Mouse (Mus musculus) MEL (cell line): ENCODE data around the gene Rtl1. TPM values are rescaled to one million over a fixed set of nuclear protein-coding genes. Genes with fewer than 3 reads are reported as not detected.

Experiments used
- DNase-seq: peaks from one replicate; pipeline ENCODE4 v3.0.0; 2011; ENCODE audit warnings: low read depth, low spot score
- H3K27ac ChIP-seq: 2 replicates; pipeline ENCODE4 v1.5.1; 2012; ENCODE audit warnings: low read depth, mild to moderate bottlenecking, control low read depth, low read length, moderate library complexity; ENCODE audit not compliant: control insufficient read depth
- H3K27me3 ChIP-seq, 2 experiments: fragments of 150-350 bp in 1 of 2; sonication (generic) in 1 of 2; 2 replicates each; pipeline ENCODE4 v1.6.1; 2012; ENCODE audit warnings: low read length in 2 of 2, mild to moderate bottlenecking in 2 of 2, improper control_type of control experiment in 1 of 2, moderate library complexity in 1 of 2; ENCODE audit not compliant: insufficient read depth in 2 of 2, control insufficient read depth in 1 of 2
- H3K36me3 ChIP-seq, 2 experiments: 2 replicates each; pipeline ENCODE4 v1.6.1; 2012 to 2014; ENCODE audit warnings: low read length in 2 of 2, improper control_type of control experiment in 1 of 2, inconsistent platforms in 1 of 2, mild to moderate bottlenecking in 1 of 2; ENCODE audit not compliant: insufficient read depth in 2 of 2, control insufficient read depth in 1 of 2
- H3K4me1 ChIP-seq, 2 experiments: fragments of 150-350 bp in 1 of 2; sonication (generic) in 1 of 2; 2 replicates each; pipeline ENCODE4 v1.6.1; 2012; ENCODE audit warnings: low read length in 2 of 2, improper control_type of control experiment in 1 of 2, mild to moderate bottlenecking in 1 of 2; ENCODE audit not compliant: insufficient read depth in 2 of 2, control insufficient read depth in 1 of 2
- H3K4me3 ChIP-seq, 2 experiments: fragments of 150-350 bp in 1 of 2; sonication (generic) in 1 of 2; 2 replicates each; pipeline ENCODE4 v1.5.1; 2012; ENCODE audit warnings: low read depth in 2 of 2, low read length in 2 of 2, mild to moderate bottlenecking in 2 of 2, moderate library complexity in 2 of 2, control low read depth in 1 of 2, improper control_type of control experiment in 1 of 2; ENCODE audit not compliant: control insufficient read depth in 1 of 2, insufficient read depth in 1 of 2
- H3K79me2 ChIP-seq: 2 replicates; pipeline ENCODE4 v1.6.1; 2012; ENCODE audit warnings: mild to moderate bottlenecking, low read length, moderate library complexity; ENCODE audit not compliant: control insufficient read depth, poor library complexity, insufficient read depth
- H3K9ac ChIP-seq: 2 replicates; pipeline ENCODE4 v1.6.1; 2012; ENCODE audit warnings: low read depth, mild to moderate bottlenecking, control low read depth, low read length, moderate library complexity; ENCODE audit not compliant: control insufficient read depth, poor library complexity, severe bottlenecking
- H3K9me3 ChIP-seq: fragments of 150-350 bp; sonication (generic); replicated peaks from 2 replicates; pipeline ENCODE4 v1.6.1; 2012; ENCODE audit warnings: mild to moderate bottlenecking, low read length, improper control_type of control experiment, moderate library complexity; ENCODE audit not compliant: insufficient read depth
- CHD1 ChIP-seq: IDR thresholded peaks from 2 replicates; pipeline ENCODE4 v1.6.1; 2012; ENCODE audit warnings: low read depth, mild to moderate bottlenecking, inconsistent platforms, low read length, improper control_type of control experiment
- CHD2 ChIP-seq: IDR thresholded peaks from 2 replicates; pipeline ENCODE4 v1.6.1; 2011; ENCODE audit warnings: low read length, improper control_type of control experiment
- ETS1 ChIP-seq: IDR thresholded peaks from 2 replicates; pipeline ENCODE4 v1.6.1; 2012; ENCODE audit warnings: low read depth, mild to moderate bottlenecking, inconsistent platforms, low read length, improper control_type of control experiment, moderate library complexity
- GABPA ChIP-seq: IDR thresholded peaks from 2 replicates; pipeline ENCODE4 v1.6.1; 2012; ENCODE audit warnings: low read depth, mild to moderate bottlenecking, inconsistent platforms, low read length, improper control_type of control experiment, moderate library complexity
- KAT2A ChIP-seq: conservative IDR thresholded peaks from 2 replicates; pipeline ENCODE4 v1.6.1; 2012; ENCODE audit warnings: low read depth, low read length, improper control_type of control experiment, inconsistent platforms
- MEF2A ChIP-seq: IDR thresholded peaks from 2 replicates; pipeline ENCODE4 v1.6.1; 2014; ENCODE audit warnings: low read depth, mild to moderate bottlenecking, inconsistent platforms, low read length, improper control_type of control experiment; ENCODE audit not compliant: poor library complexity, insufficient replicate concordance, severe bottlenecking; ENCODE audit errors: extremely low read depth
- MYB ChIP-seq: IDR thresholded peaks from 2 replicates; pipeline ENCODE4 v1.6.1; 2011; ENCODE audit warnings: mild to moderate bottlenecking, low read depth, low read length, improper control_type of control experiment
- MYC ChIP-seq: IDR thresholded peaks from 2 replicates; pipeline ENCODE4 v1.6.1; 2011; ENCODE audit warnings: low read depth, mild to moderate bottlenecking, low read length, improper control_type of control experiment, moderate library complexity
- NELFE ChIP-seq: IDR thresholded peaks from 2 replicates; pipeline ENCODE4 v1.6.1; 2011; ENCODE audit warnings: low read depth, low read length, improper control_type of control experiment
- POLR2AphosphoS2 ChIP-seq: IDR thresholded peaks from 2 replicates; pipeline ENCODE4 v1.6.1; 2011; ENCODE audit warnings: low read length, improper control_type of control experiment
- RAD21 ChIP-seq: IDR thresholded peaks from 2 replicates; pipeline ENCODE4 v1.6.1; 2011; ENCODE audit warnings: mild to moderate bottlenecking, low read depth, low read length, improper control_type of control experiment
- RCOR1 ChIP-seq: IDR thresholded peaks from 2 replicates; pipeline ENCODE4 v1.6.1; 2012; ENCODE audit warnings: low read depth, mild to moderate bottlenecking, inconsistent platforms, low read length, improper control_type of control experiment
- SIN3A ChIP-seq: IDR thresholded peaks from 2 replicates; pipeline ENCODE4 v1.6.1; 2012; ENCODE audit warnings: low read length, improper control_type of control experiment, inconsistent platforms
- SMC3 ChIP-seq: IDR thresholded peaks from 2 replicates; pipeline ENCODE4 v1.6.1; 2011; ENCODE audit warnings: low read depth, low read length, improper control_type of control experiment
- TBP ChIP-seq: IDR thresholded peaks from 2 replicates; pipeline ENCODE4 v1.8.0; 2011; ENCODE audit warnings: low read depth, low read length, improper control_type of control experiment
- UBTF ChIP-seq: IDR thresholded peaks from 2 replicates; pipeline ENCODE4 v1.6.1; 2012; ENCODE audit warnings: low read depth, mild to moderate bottlenecking, inconsistent platforms, low read length, improper control_type of control experiment, moderate library complexity, borderline replicate concordance; ENCODE audit not compliant: insufficient read depth
- USF1 ChIP-seq: IDR thresholded peaks from 2 replicates; pipeline ENCODE4 v1.6.1; 2014; ENCODE audit warnings: low read depth, mild to moderate bottlenecking, inconsistent platforms, low read length, improper control_type of control experiment, moderate library complexity
- ZC3H11A ChIP-seq: IDR thresholded peaks from 2 replicates; pipeline ENCODE4 v1.6.1; 2012; ENCODE audit warnings: low read depth, mild to moderate bottlenecking, inconsistent platforms, low read length, improper control_type of control experiment
- ZNF384 ChIP-seq: IDR thresholded peaks from 2 replicates; pipeline ENCODE4 v1.6.1; 2012; ENCODE audit warnings: low read depth, mild to moderate bottlenecking, inconsistent platforms, low read length, improper control_type of control experiment
- polyA plus RNA-seq, 2 experiments: library from polyadenylated mRNA; stranded (reverse) in 1 of 2; unstranded in 1 of 2; fragments of >175 nt in 1 of 2; fragments of >200 nt in 1 of 2; gene quantifications; 2 replicates each; pipeline versions ENCODE4 v1.2.1 to v1.2.4; 2012; ENCODE audit warnings: low replicate concordance in 2 of 2, low read depth in 1 of 2; ENCODE audit not compliant: insufficient read length in 2 of 2, insufficient read depth in 1 of 2, missing spikeins in 1 of 2
- total RNA-seq: library from RNA; depleted of rRNA; stranded (reverse); fragments of 300-350 nt; gene quantifications from 2 replicates; pipeline ENCODE4 v1.2.3, GENCODE M21; 2012

Rtl1 gene
- total and polyA plus RNA-seq, 3 experiments: under 0.01 TPM; not detected in 2

DNA sequence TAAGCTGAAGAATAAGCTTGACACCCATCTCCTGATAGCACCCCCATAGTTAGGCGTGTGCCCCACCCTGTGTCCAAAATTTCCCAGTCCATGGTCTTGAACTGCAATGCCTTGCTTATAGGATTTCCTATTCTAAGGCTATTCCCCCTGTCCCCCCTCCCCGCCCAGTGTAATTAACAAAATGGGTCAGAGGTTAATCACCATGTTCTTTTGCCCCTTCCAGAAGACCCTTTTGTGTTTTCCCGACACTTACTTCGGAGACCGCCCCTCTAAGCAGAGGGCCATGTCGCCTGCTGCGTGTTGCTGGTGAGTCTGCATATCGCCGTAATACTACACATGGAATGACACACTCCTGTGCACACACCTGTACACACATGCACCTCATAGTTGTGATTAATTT lies 7.1 kb upstream of the Rtl1 start:
- Histone ChIP-seq H3K4me1 (no peaks in the 10 kb centered on the region), H3K27me3 (no peaks in the 10 kb centered on the region), H3K9me3 (no peaks in the 10 kb centered on the region), H3K79me2 (no peaks in the 10 kb centered on the region), H3K36me3 (no peaks in the 10 kb centered on the region), H3K4me3 (no peak overlapping the region), H3K9ac (no peak overlapping the region), H3K27ac (no peak overlapping the region)
- DNase-seq: no peak
- no peak for TF ChIP-seq ZC3H11A

- H3K4me1 ChIP-seq: no peaks in the 10 kb centered on the region
- no peak for DNase-seq
- H3K79me2 ChIP-seq: no peaks in the 10 kb centered on the region
- H3K9ac ChIP-seq: no peak overlapping the region
- no peaks in the 10 kb centered on the region for H3K36me3 ChIP-seq
- TF ChIP-seq GABPA (no peak), NELFE (no peak), CHD2 (no peak), RCOR1 (no peak), UBTF (no peak), MYC (no peak), MYB (no peak), SMC3 (no peak), TBP (no peak), RAD21 (no peak), POLR2AphosphoS2 (no peak), SIN3A (no peak)
- no peaks in the 10 kb centered on the region for H3K9me3 ChIP-seq
- H3K27ac ChIP-seq: no peak overlapping the region
- no peaks in the 10 kb centered on the region for H3K27me3 ChIP-seq
- H3K4me3 ChIP-seq: no peak overlapping the region
Observed at GRCm38 (mm10) chr12:109604982-109605721, 5.0 kb upstream of the Rtl1 start.

DNA sequence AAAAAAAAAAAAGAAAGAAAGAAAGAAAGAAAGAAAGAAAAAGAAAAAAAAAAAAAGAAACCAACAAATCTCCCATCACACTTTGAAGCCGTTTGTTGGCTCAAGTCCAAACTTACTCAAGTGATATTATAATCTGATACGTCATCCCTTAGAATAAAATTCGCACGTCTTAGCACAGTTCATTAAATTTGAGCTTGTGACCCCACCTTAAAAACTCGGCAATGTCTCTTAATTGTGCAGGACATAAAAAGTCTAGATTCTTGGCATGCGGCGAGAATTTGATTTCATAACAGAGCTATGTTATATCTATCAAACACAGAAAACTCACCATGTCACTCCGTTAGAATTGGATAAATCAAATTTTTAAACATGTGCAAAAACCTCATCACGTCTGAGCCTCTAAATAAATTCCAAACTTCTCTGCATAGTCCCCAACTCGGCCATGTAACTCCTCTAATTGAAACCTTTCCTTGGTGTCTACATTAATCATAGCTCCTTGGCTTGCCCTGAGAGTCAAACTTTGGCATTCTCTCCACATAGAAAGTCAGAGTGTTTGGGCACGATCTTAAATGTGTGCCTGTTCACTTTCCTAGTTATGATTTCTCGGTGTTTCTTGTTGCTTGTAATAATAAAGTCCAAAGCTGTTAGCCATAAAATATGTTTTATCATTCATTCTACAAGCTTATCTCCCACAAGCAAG lies 1.4 kb downstream of the Rtl1 start:
- Histone ChIP-seq H3K36me3 (no peaks in the 10 kb centered on the region), H3K4me3 (no peak overlapping the region), H3K4me1 (no peaks in the 10 kb centered on the region), H3K27me3 (no peaks in the 10 kb centered on the region), H3K27ac (no peak overlapping the region), H3K9ac (no peak overlapping the region), H3K9me3 (no peaks in the 10 kb centered on the region), H3K79me2 (no peaks in the 10 kb centered on the region)
- TF ChIP-seq CHD1 (no peak), SMC3 (no peak), ZNF384 (no peak), GABPA (no peak), UBTF (no peak), RAD21 (no peak), KAT2A (no peak), ETS1 (no peak), MEF2A (no peak), USF1 (no peak)
- no peak for DNase-seq
